Mouse (Mus musculus) embryonic facial prominence, embryonic 14.5 days (tissue): Measurements from ENCODE around the gene Gm11541. TPM values are rescaled to one million over a fixed set of nuclear protein-coding genes. Genes with fewer than 3 reads are reported as not detected.

Experiments
- ATAC-seq: fragments of 200-750 bp; cut with Nextera tagmentation; 2 replicates; pipeline ENCODE4 v1.8.0; 2017; ENCODE audit warnings: low read depth, moderate number of reproducible peaks, moderate TSS enrichment
- DNase-seq: peaks from one replicate; pipeline ENCODE4 v3.0.0-alpha.2; 2015; ENCODE audit warnings: low spot score
- H3K27ac ChIP-seq: fragments of 300-500 bp; sonication (generic); replicated peaks from 2 replicates; pipeline ENCODE4 v1.5.1; 2014; ENCODE audit warnings: low read depth, mild to moderate bottlenecking, low read length, moderate library complexity
- H3K27me3 ChIP-seq: fragments of 300-500 bp; sonication (generic); replicated peaks from 2 replicates; pipeline ENCODE4 v1.6.1; 2014; ENCODE audit warnings: low read length; ENCODE audit not compliant: control insufficient read depth, insufficient read depth
- H3K36me3 ChIP-seq: fragments of 300-500 bp; sonication (generic); 2 replicates; pipeline ENCODE4 v1.6.1; 2014; ENCODE audit warnings: low read length, mixed read lengths; ENCODE audit not compliant: control insufficient read depth, insufficient read depth
- H3K4me1 ChIP-seq: fragments of 300-500 bp; sonication (generic); 2 replicates; pipeline ENCODE4 v1.6.1; 2014; ENCODE audit warnings: antibody characterized with exemption, low read length; ENCODE audit not compliant: control insufficient read depth, insufficient read depth
- H3K4me2 ChIP-seq: fragments of 300-500 bp; sonication (generic); 2 replicates; pipeline ENCODE4 v1.6.1; 2014; ENCODE audit warnings: low read depth, mild to moderate bottlenecking, low read length, moderate library complexity, mixed read lengths
- H3K4me3 ChIP-seq: fragments of 300-500 bp; sonication (generic); 2 replicates; pipeline ENCODE4 v1.5.1; 2014; ENCODE audit warnings: low read depth, mild to moderate bottlenecking, low read length
- H3K9ac ChIP-seq: fragments of 300-500 bp; sonication (generic); 2 replicates; pipeline ENCODE4 v1.6.1; 2014; ENCODE audit warnings: low read depth, mild to moderate bottlenecking, low read length, moderate library complexity, mixed read lengths
- H3K9me3 ChIP-seq: fragments of 300-500 bp; sonication (generic); 2 replicates; pipeline ENCODE4 v1.6.1; 2016; ENCODE audit warnings: low read length; ENCODE audit not compliant: control insufficient read depth
- WGBS: fragments of 180-500 bp; shearing (Covaris S2); extraction: QIAGEN DNeasy Blood & Tissue Kit; methylation state at CpG from one replicate; pipeline ENCODE4 v1.1.7; 2014; 5-methylcytosine and 5-hydroxymethylcytosine counted together
- polyA plus RNA-seq: library from polyadenylated mRNA; unstranded; fragments of >200 nt; fragmentation: Nextera tagmentation; extraction: Ambion mirVana; gene quantifications from 2 replicates; pipeline ENCODE4 v1.2.1, GENCODE M21; 2014

Gene Gm11541
- polyA plus RNA-seq, 1 experiment from 2014 or later: 0.85 TPM

- Histone ChIP-seq H3K9me3 (no peaks in the 10 kb centered on the region), H3K27me3 (no peaks in the 10 kb centered on the region), H3K4me2 (no peak overlapping the region), H3K9ac (no peak overlapping the region), H3K27ac (no peak overlapping the region), H3K4me3 (no peak overlapping the region), H3K36me3 (no peaks in the 10 kb centered on the region), H3K4me1 (no peaks in the 10 kb centered on the region)
- no peak for ATAC-seq
- DNase-seq: no peak
- 88% methylated on average over 3 of the region's 3 CpGs for WGBS
Observed at GRCm38 (mm10) chr11:94727306-94727705, 23.0 kb upstream of the Gm11541 start.

- no peaks in the 10 kb centered on the region for H3K27me3 ChIP-seq
- no peak overlapping the region for H3K4me3 ChIP-seq
- no peak overlapping the region for H3K4me2 ChIP-seq
- no peak for DNase-seq
- H3K27ac ChIP-seq: no peak overlapping the region
- H3K36me3 ChIP-seq: no peaks in the 10 kb centered on the region
- peaks cover 9% of the 10 kb centered on the region for H3K4me1 ChIP-seq
- no peaks in the 10 kb centered on the region for H3K9me3 ChIP-seq
- ATAC-seq: no peak
- WGBS: 70% methylated on average over 2 of the region's 2 CpGs
- H3K9ac ChIP-seq: no peak overlapping the region
Observed at GRCm38 (mm10) chr11:94719216-94719615, 14.9 kb upstream of the Gm11541 start.

GRCm38 (mm10) chr11:94718113-94718909 is 14.0 kb upstream of the Gm11541 start:
- DNase-seq (peak; percentile 46), ATAC-seq (no peak)
- no peaks in the 10 kb centered on the region for H3K27me3 ChIP-seq
- peaks cover 14% of the 10 kb centered on the region for H3K4me1 ChIP-seq
- no peak overlapping the region for H3K9ac ChIP-seq
- H3K4me2 ChIP-seq: no peak overlapping the region
- no peaks in the 10 kb centered on the region for H3K9me3 ChIP-seq
- no peaks in the 10 kb centered on the region for H3K36me3 ChIP-seq
- no peak overlapping the region for H3K27ac ChIP-seq
- WGBS: 79% methylated on average over 7 of the region's 7 CpGs
- H3K4me3 ChIP-seq: no peak overlapping the region

- WGBS: 29% methylated on average over 11 of the region's 11 CpGs
- H3K4me2 ChIP-seq: no peak overlapping the region; the same call in 1 of the 2 replicates
- H3K4me3 ChIP-seq: no peak overlapping the region
Observed at GRCm38 (mm10) chr11:94717239-94717638, 12.9 kb upstream of the Gm11541 start.

GRCm38 (mm10) chr11:94716754-94717153 is 12.5 kb upstream of the Gm11541 start:
- H3K4me1 ChIP-seq: peaks cover 15% of the 10 kb centered on the region
- WGBS: 8% methylated on average over 9 of the region's 9 CpGs
- H3K27ac ChIP-seq: no peak overlapping the region
- H3K36me3 ChIP-seq: no peaks in the 10 kb centered on the region
- H3K4me2 ChIP-seq: peak overlapping the region; percentile 33; the same call in 1 of the 2 replicates
- H3K4me3 ChIP-seq: no peak overlapping the region
- H3K9ac ChIP-seq: no peak overlapping the region
- H3K9me3 ChIP-seq: no peaks in the 10 kb centered on the region
- H3K27me3 ChIP-seq: no peaks in the 10 kb centered on the region
- ATAC-seq (peak; percentile 65; the same call in 1 of the 2 replicates), DNase-seq (peak; percentile 81)

More at GRCm38 (mm10) chr11:94717239-94717638, 12.9 kb upstream of the Gm11541 start:
- ATAC-seq: no peak; the same call in 1 of the 2 replicates
- peaks cover 15% of the 10 kb centered on the region for H3K4me1 ChIP-seq
- peak overlapping the region; percentile 55; the same call in 1 of the 2 replicates for H3K27ac ChIP-seq
- H3K9me3 ChIP-seq: no peaks in the 10 kb centered on the region
- no peak overlapping the region for H3K9ac ChIP-seq
- DNase-seq: no peak
- no peaks in the 10 kb centered on the region for H3K36me3 ChIP-seq
- no peaks in the 10 kb centered on the region for H3K27me3 ChIP-seq

GRCm38 (mm10) chr11:94715622-94716021 is 11.3 kb upstream of the Gm11541 start:
- Histone ChIP-seq H3K9me3 (no peaks in the 10 kb centered on the region), H3K27ac (no peak overlapping the region), H3K27me3 (no peaks in the 10 kb centered on the region), H3K36me3 (no peaks in the 10 kb centered on the region), H3K4me3 (no peak overlapping the region), H3K4me1 (peaks cover 15% of the 10 kb centered on the region), H3K4me2 (no peak overlapping the region), H3K9ac (no peak overlapping the region)
- DNase-seq (no peak), ATAC-seq (no peak)
- 74% methylated on average over 5 of the region's 5 CpGs for WGBS

- Histone ChIP-seq H3K27me3 (no peaks in the 10 kb centered on the region), H3K36me3 (no peaks in the 10 kb centered on the region), H3K4me3 (no peak overlapping the region), H3K4me2 (peak overlapping the region; percentile 24), H3K27ac (peak overlapping the region; percentile 44; the same call in 1 of the 2 replicates), H3K9me3 (no peaks in the 10 kb centered on the region), H3K9ac (no peak overlapping the region), H3K4me1 (peaks cover 15% of the 10 kb centered on the region)
- WGBS: 25% methylated on average over 11 of the region's 11 CpGs
- ATAC-seq (peak; percentile 58), DNase-seq (peak; percentile 82)
Observed at GRCm38 (mm10) chr11:94713246-94713860, 9.1 kb upstream of the Gm11541 start.

- peak; percentile 55 for DNase-seq
- 39% methylated on average over 7 of the region's 7 CpGs for WGBS
Observed at GRCm38 (mm10) chr11:94704020-94704419, 279 bp downstream of the Gm11541 start.

More at GRCm38 (mm10) chr11:94704020-94704419, 279 bp downstream of the Gm11541 start:
- no peak for ATAC-seq
- no peaks in the 10 kb centered on the region for H3K27me3 ChIP-seq
- no peaks in the 10 kb centered on the region for H3K9me3 ChIP-seq
- H3K4me1 ChIP-seq: no peaks in the 10 kb centered on the region; the same call in 1 of the 2 replicates
- H3K27ac ChIP-seq: no peak overlapping the region; the same call in 1 of the 2 replicates
- H3K9ac ChIP-seq: no peak overlapping the region
- H3K36me3 ChIP-seq: no peaks in the 10 kb centered on the region
- H3K4me3 ChIP-seq: no peak overlapping the region
- no peak overlapping the region for H3K4me2 ChIP-seq
